Mouse (Mus musculus) activated CD4-positive, CD25-positive, alpha-beta regulatory T cell, adult 9 weeks (primary cell): ENCODE results near the gene Tyrp1. TPM values are rescaled to one million over a fixed set of nuclear protein-coding genes. Genes with fewer than 3 reads are reported as not detected.

ENCODE experiments used
- polyA plus RNA-seq: library from polyadenylated mRNA; unstranded; fragments of 100-300 nt; shearing (Covaris generic); gene quantifications from one replicate; pipeline ENCODE4 v1.2.1, GENCODE M21; 2017

The Tyrp1 gene
- not detected for polyA plus RNA-seq

GRCm38 (mm10) chr4:80834050-80834449 is at the start of gene Tyrp1:
Gene Tyrp1, plus strand, starts transcription at chr4:80834123.

Other genes starting within 250 kb of the Tyrp1 start
- gene Lurap1l, start 76.5 kb downstream of the Tyrp1 start, polyA plus RNA-seq: not detected